Mouse (Mus musculus) ovary, postnatal 14 days (tissue): ENCODE results near the gene Ino80d.
"Not testable (repeated sequence)": the region's sequence is repeated elsewhere in the genome, so short reads cannot be mapped to it uniquely, and the experiment has no call there.

Experiments used
- DNase-seq: peaks from one replicate; pipeline ENCODE4 v3.0.0; 2022; ENCODE audit warnings: low spot score

Ino80d gene

GRCm38 (mm10) chr1:63114136-63114781, at the start of gene Ino80d:
TSS of gene Ino80d (minus strand) at chr1:63114667.
- peak; percentile 62 for DNase-seq

- no peak for DNase-seq
Observed at GRCm38 (mm10) chr1:63140231-63140630, 25.8 kb upstream of the Ino80d start.

GRCm38 (mm10) chr1:63138586-63138985, 24.1 kb upstream of the Ino80d start:
- not testable (repeated sequence) for DNase-seq

GRCm38 (mm10) chr1:63137971-63138370, 23.5 kb upstream of the Ino80d start:
- DNase-seq, result no peak

GRCm38 (mm10) chr1:63134530-63134929, 20.1 kb upstream of the Ino80d start:
- no peak for DNase-seq

- no peak for DNase-seq
Observed at GRCm38 (mm10) chr1:63131766-63132165, 17.3 kb upstream of the Ino80d start.

- DNase-seq, result no peak
Observed at GRCm38 (mm10) chr1:63130883-63131282, 16.4 kb upstream of the Ino80d start.

- no peak for DNase-seq
Observed at GRCm38 (mm10) chr1:63129857-63130690, 15.6 kb upstream of the Ino80d start.

- no peak for DNase-seq
Observed at GRCm38 (mm10) chr1:63129273-63129672, 14.8 kb upstream of the Ino80d start.

- no peak for DNase-seq
Observed at GRCm38 (mm10) chr1:63126206-63126605, 11.7 kb upstream of the Ino80d start.

- no peak for DNase-seq
Observed at GRCm38 (mm10) chr1:63123823-63124450, 9.5 kb upstream of the Ino80d start.

GRCm38 (mm10) chr1:63122005-63122404, 7.5 kb upstream of the Ino80d start:
- no peak for DNase-seq

- DNase-seq, result no peak
Observed at GRCm38 (mm10) chr1:63120382-63120781, 5.9 kb upstream of the Ino80d start.

- DNase-seq, result no peak
Observed at GRCm38 (mm10) chr1:63119675-63120074, 5.2 kb upstream of the Ino80d start.

- no peak for DNase-seq
Observed at GRCm38 (mm10) chr1:63115540-63115939, 1.1 kb upstream of the Ino80d start.

- no peak for DNase-seq
Observed at GRCm38 (mm10) chr1:63115096-63115495, 629 bp upstream of the Ino80d start.

- peak; percentile 51 for DNase-seq
Observed at GRCm38 (mm10) chr1:63113274-63114135, 962 bp downstream of the Ino80d start.

- DNase-seq, result peak; percentile 24
Observed at GRCm38 (mm10) chr1:63112865-63113261, 1.6 kb downstream of the Ino80d start.

- no peak for DNase-seq
Observed at GRCm38 (mm10) chr1:63112151-63112864, 2.2 kb downstream of the Ino80d start.

- peak; percentile 29 for DNase-seq
Observed at GRCm38 (mm10) chr1:63110536-63111285, 3.8 kb downstream of the Ino80d start.
